17 mouse cellular contexts compared by ENCODE assay signal in genomic region chr14:35244776-35245548, GRCm38 (mm10).
DNase-seq lines count a peak whose midpoint lies in the region; ATAC-seq lines count a peak whose summit lies in the region.
"Had no signal": no experiment of that assay in that cellular context is flagged by ENCODE, and none has a peak within 500 bp of the region (broad histone marks: within the 10 kb centered on the region; RNA-seq: fewer than 3 reads in every experiment).

No protein-coding gene starts in this region.

- H3K9me3 ChIP-seq in embryonic facial prominence, embryonic 14.5 days (ENCODE audit: control insufficient read depth, low read length) = no peaks in the 10 kb centered on the region
- no peaks in the 10 kb centered on the region for H3K9me3 ChIP-seq in embryonic facial prominence, embryonic 10.5 days
- H3K9me3 ChIP-seq in midbrain, embryonic 14.5 days (ENCODE audit: control insufficient read depth, low read length) = no peaks in the 10 kb centered on the region
- H3K9me3 ChIP-seq in midbrain, embryonic 16.5 days (replicated peaks; ENCODE audit: control insufficient read depth, low read length, poor library complexity, severe bottlenecking) = no peaks in the 10 kb centered on the region
- H3K9me3 ChIP-seq in forebrain, embryonic 16.5 days (ENCODE audit: control insufficient read depth, low read length) = no peaks in the 10 kb centered on the region
- H3K9me3 ChIP-seq in neural tube, embryonic 12.5 days = no peaks in the 10 kb centered on the region
- H3K9me3 ChIP-seq: heart, embryonic 10.5 days; intestine, embryonic 15.5 days had no signal

- no peak overlapping the region for H3K27ac ChIP-seq in embryonic facial prominence, embryonic 14.5 days (replicated peaks; ENCODE audit: low read depth, low read length)
- no peak overlapping the region for H3K27ac ChIP-seq in embryonic facial prominence, embryonic 10.5 days (replicated peaks)
- H3K27ac ChIP-seq in midbrain, embryonic 14.5 days (replicated peaks; ENCODE audit: low read depth, low read length) = no peak overlapping the region
- no peak overlapping the region for H3K27ac ChIP-seq in midbrain, embryonic 16.5 days (ENCODE audit: low read length)
- no peak overlapping the region for H3K27ac ChIP-seq in forebrain, embryonic 16.5 days (ENCODE audit: low read length)
- H3K27ac ChIP-seq in neural tube, embryonic 12.5 days = no peak overlapping the region
- H3K27ac ChIP-seq: heart, embryonic 10.5 days; intestine, embryonic 15.5 days had no signal

- DNase-seq in embryonic facial prominence, embryonic 14.5 days (ENCODE audit: low spot score) = peak; percentile 9
- DNase-seq in embryonic facial prominence, embryonic 10.5 days (ENCODE audit: low spot score) = no peak
- peak; percentile 41 for DNase-seq in midbrain, embryonic 14.5 days
- DNase-seq in gastrocnemius, postnatal 14 days = no peak
- no peak for DNase-seq in urinary bladder, postnatal 4 days (ENCODE audit: low spot score in 2 of 2)
- DNase-seq: cerebellum, postnatal 25 days; heart, postnatal 10 days; lung, adult 18-20 months; lung, postnatal 4 days; thymus, postnatal 36 days had no signal

- no peaks in the 10 kb centered on the region for H3K4me1 ChIP-seq in embryonic facial prominence, embryonic 14.5 days (ENCODE audit: control insufficient read depth, insufficient read depth, low read length)
- no peaks in the 10 kb centered on the region for H3K4me1 ChIP-seq in embryonic facial prominence, embryonic 10.5 days
- H3K4me1 ChIP-seq in midbrain, embryonic 14.5 days (ENCODE audit: control insufficient read depth, insufficient read depth, low read length) = no peaks in the 10 kb centered on the region
- no peaks in the 10 kb centered on the region for H3K4me1 ChIP-seq in midbrain, embryonic 16.5 days (ENCODE audit: control insufficient read depth, insufficient read depth, low read length)
- H3K4me1 ChIP-seq in forebrain, embryonic 16.5 days (replicated peaks; ENCODE audit: control insufficient read depth, insufficient read depth, low read length) = 0 out of 2 replicates have a peak, but pooled peaks cover 2% of the 10 kb centered on the region
- no peaks in the 10 kb centered on the region for H3K4me1 ChIP-seq in neural tube, embryonic 12.5 days
- H3K4me1 ChIP-seq: intestine, embryonic 15.5 days had no signal

- H3K27me3 ChIP-seq in embryonic facial prominence, embryonic 14.5 days (replicated peaks; ENCODE audit: control insufficient read depth, insufficient read depth, low read length) = no peaks in the 10 kb centered on the region
- H3K27me3 ChIP-seq in embryonic facial prominence, embryonic 10.5 days (replicated peaks; ENCODE audit: low read depth, poor library complexity, severe bottlenecking) = no peaks in the 10 kb centered on the region
- no peaks in the 10 kb centered on the region for H3K27me3 ChIP-seq in midbrain, embryonic 14.5 days (ENCODE audit: control insufficient read depth, insufficient read depth, low read length)
- no peaks in the 10 kb centered on the region for H3K27me3 ChIP-seq in midbrain, embryonic 16.5 days (ENCODE audit: control insufficient read depth, insufficient read depth, low read depth, low read length)
- H3K27me3 ChIP-seq in forebrain, embryonic 16.5 days (replicated peaks; ENCODE audit: control insufficient read depth, insufficient read depth, low read length) = peaks cover 2% of the 10 kb centered on the region; the same call in 1 of the 2 replicates
- H3K27me3 ChIP-seq in neural tube, embryonic 12.5 days (replicated peaks) = no peaks in the 10 kb centered on the region
- H3K27me3 ChIP-seq: intestine, embryonic 15.5 days had no signal

- no peak overlapping the region for H3K9ac ChIP-seq in embryonic facial prominence, embryonic 14.5 days (ENCODE audit: low read depth, low read length)
- no peak overlapping the region for H3K9ac ChIP-seq in midbrain, embryonic 14.5 days (replicated peaks; ENCODE audit: low read length)
- H3K9ac ChIP-seq in midbrain, embryonic 16.5 days (ENCODE audit: low read depth, low read length) = no peak overlapping the region
- no peak overlapping the region for H3K9ac ChIP-seq in forebrain, embryonic 16.5 days (replicated peaks; ENCODE audit: low read depth, low read length)
- no peak overlapping the region for H3K9ac ChIP-seq in neural tube, embryonic 12.5 days
- H3K9ac ChIP-seq: intestine, embryonic 15.5 days had no signal

- ATAC-seq in embryonic facial prominence, embryonic 14.5 days (ENCODE audit: low read depth) = no peak
- ATAC-seq in midbrain, embryonic 14.5 days (ENCODE audit: low FRiP score, low TSS enrichment) = no peak
- ATAC-seq in midbrain, embryonic 16.5 days = no peak
- ATAC-seq in forebrain, embryonic 16.5 days = peak; percentile 77
- ATAC-seq in neural tube, embryonic 12.5 days (ENCODE audit: low FRiP score, low read depth) = peak; percentile 72
- ATAC-seq: CD4-positive, CD25-positive, alpha-beta regulatory T cell, adult 4 months; intestine, embryonic 15.5 days had no signal

- H3K4me3 ChIP-seq in embryonic facial prominence, embryonic 14.5 days (ENCODE audit: low read depth, low read length) = no peak overlapping the region
- no peak overlapping the region for H3K4me3 ChIP-seq in embryonic facial prominence, embryonic 10.5 days
- H3K4me3 ChIP-seq in midbrain, embryonic 14.5 days (replicated peaks; ENCODE audit: low read depth, low read length) = no peak overlapping the region
- H3K4me3 ChIP-seq in midbrain, embryonic 16.5 days (ENCODE audit: low read depth, low read length) = no peak overlapping the region
- H3K4me3 ChIP-seq in forebrain, embryonic 16.5 days (replicated peaks; ENCODE audit: low read length) = no peak overlapping the region
- no peak overlapping the region for H3K4me3 ChIP-seq in neural tube, embryonic 12.5 days
- H3K4me3 ChIP-seq: heart, embryonic 10.5 days; intestine, embryonic 15.5 days had no signal

- intact Hi-C loops in gastrocnemius, postnatal 14 days (cut with DNase I; ENCODE audit: low total_unique reads) = no loop called here

- no peak overlapping the region for H3K4me2 ChIP-seq in embryonic facial prominence, embryonic 14.5 days (ENCODE audit: low read depth, low read length)
- no peak overlapping the region for H3K4me2 ChIP-seq in midbrain, embryonic 14.5 days (ENCODE audit: low read length)
- H3K4me2 ChIP-seq in midbrain, embryonic 16.5 days (ENCODE audit: low read length) = no peak overlapping the region
- H3K4me2 ChIP-seq in forebrain, embryonic 16.5 days (ENCODE audit: low read length) = no peak overlapping the region
- H3K4me2 ChIP-seq in neural tube, embryonic 12.5 days (replicated peaks) = no peak overlapping the region
- H3K4me2 ChIP-seq: intestine, embryonic 15.5 days had no signal

- WGBS in embryonic facial prominence, embryonic 14.5 days = 79% methylated on average over 7 of the region's 7 CpGs
- WGBS in embryonic facial prominence, embryonic 10.5 days = 88% methylated on average over 7 of the region's 7 CpGs
- 70% methylated on average over 7 of the region's 7 CpGs for WGBS in midbrain, embryonic 14.5 days
- WGBS in midbrain, embryonic 16.5 days = 63% methylated on average over 7 of the region's 7 CpGs
- 5% methylated on average over 7 of the region's 7 CpGs for WGBS in forebrain, embryonic 16.5 days
- 49% methylated on average over 7 of the region's 7 CpGs for WGBS in neural tube, embryonic 12.5 days

- no peaks in the 10 kb centered on the region for H3K36me3 ChIP-seq in embryonic facial prominence, embryonic 14.5 days (ENCODE audit: control insufficient read depth, insufficient read depth, low read length)
- no peaks in the 10 kb centered on the region for H3K36me3 ChIP-seq in embryonic facial prominence, embryonic 10.5 days (replicated peaks)
- no peaks in the 10 kb centered on the region for H3K36me3 ChIP-seq in midbrain, embryonic 14.5 days (ENCODE audit: control insufficient read depth, insufficient read depth, low read length)
- no peaks in the 10 kb centered on the region for H3K36me3 ChIP-seq in midbrain, embryonic 16.5 days (ENCODE audit: control insufficient read depth, insufficient read depth, low read length)
- no peaks in the 10 kb centered on the region for H3K36me3 ChIP-seq in forebrain, embryonic 16.5 days (ENCODE audit: control insufficient read depth, insufficient read depth)
- no peaks in the 10 kb centered on the region for H3K36me3 ChIP-seq in neural tube, embryonic 12.5 days
- H3K36me3 ChIP-seq: G1E; heart, embryonic 10.5 days; intestine, embryonic 15.5 days had no signal

Comparison
In these comparisons a context has a peak if more than half of its experiments do, and no peak if none do; other contexts are left out.
1. DNase-seq: peak in embryonic facial prominence, embryonic 14.5 days (single experiment) and midbrain, embryonic 14.5 days (single experiment); none in embryonic facial prominence, embryonic 10.5 days (single experiment), gastrocnemius, postnatal 14 days (single experiment) and urinary bladder, postnatal 4 days (0 of 2).
2. ATAC-seq: peak in forebrain, embryonic 16.5 days (single experiment) and neural tube, embryonic 12.5 days (single experiment); none in embryonic facial prominence, embryonic 14.5 days (single experiment), midbrain, embryonic 14.5 days (single experiment) and midbrain, embryonic 16.5 days (single experiment).